Mouse (Mus musculus) stomach, postnatal 0 days (tissue): ENCODE measurements around the gene Galc.

Experiments used
- CTCF ChIP-seq: IDR thresholded peaks from 2 replicates; pipeline ENCODE4 v1.5.1; 2016; ENCODE audit warnings: antibody characterized with exemption, low read depth, mild to moderate bottlenecking, moderate library complexity
- EP300 ChIP-seq: optimal IDR thresholded peaks from 2 replicates; pipeline ENCODE3; 2016; ENCODE audit warnings: antibody characterized with exemption

GRCm38 (mm10) chr12:98205450-98206051, 53.7 kb downstream of the Galc start:
- TF ChIP-seq CTCF, result no peak
- no peak for TF ChIP-seq EP300
